Mouse (Mus musculus): Measurements from ENCODE around the gene Osbpl10.

GRCm38 (mm10) chr9:115233721-115234120 lies 255.4 kb downstream of the Osbpl10 start:
- TF ChIP-seq TAL1 (IDR thresholded peaks at IDR 0.05; ENCODE audit: low read length) (no peak), GATA1 (IDR thresholded peaks at IDR 0.05; ENCODE audit: low read length) (no peak)

All from erythroblast, embryonic 14.5 days (primary cell).